Mouse (Mus musculus) brain, embryonic 14.5 days (tissue): ENCODE results near the gene Artn.

Source experiments
- CTCF ChIP-seq: fragments of 200-500 bp; IDR thresholded peaks from 2 replicates; pipeline ENCODE4 v1.5.1; 2012; ENCODE audit warnings: inconsistent platforms, mild to moderate bottlenecking, moderate library complexity, borderline replicate concordance; ENCODE audit not compliant: insufficient read depth, insufficient read length; ENCODE audit errors: extremely low read depth
- POLR2A ChIP-seq: fragments of 200-500 bp; IDR thresholded peaks from 2 replicates; pipeline ENCODE4 v1.6.1; 2012; ENCODE audit warnings: mild to moderate bottlenecking, inconsistent platforms, borderline replicate concordance; ENCODE audit not compliant: poor library complexity, insufficient read depth, insufficient read length, severe bottlenecking; ENCODE audit errors: extremely low read depth

- TF ChIP-seq POLR2A = no peak
- TF ChIP-seq CTCF = no peak
These were observed 45.4 kb downstream of the Artn start for GRCm38 (mm10) chr4:117884146-117884545.
